Mouse (Mus musculus): ENCODE measurements around the gene Nod2. TPM values are rescaled to one million over a fixed set of nuclear protein-coding genes. Genes with fewer than 3 reads are reported as not detected.
A peak's percentile ranks its signal among the peaks of the same experiment; 100 is the strongest.

Nod2 gene
- total RNA-seq (2021), result 1 to 10 TPM; 1.3 TPM
- long read RNA-seq, experiment 1, result 0 reads
- long read RNA-seq, experiment 2, partial matches to known transcripts, result 0 of 1 reads
- long read RNA-seq, experiment 2, other reads (novel, unspliced or antisense), result 1 of 1 reads

DNA sequence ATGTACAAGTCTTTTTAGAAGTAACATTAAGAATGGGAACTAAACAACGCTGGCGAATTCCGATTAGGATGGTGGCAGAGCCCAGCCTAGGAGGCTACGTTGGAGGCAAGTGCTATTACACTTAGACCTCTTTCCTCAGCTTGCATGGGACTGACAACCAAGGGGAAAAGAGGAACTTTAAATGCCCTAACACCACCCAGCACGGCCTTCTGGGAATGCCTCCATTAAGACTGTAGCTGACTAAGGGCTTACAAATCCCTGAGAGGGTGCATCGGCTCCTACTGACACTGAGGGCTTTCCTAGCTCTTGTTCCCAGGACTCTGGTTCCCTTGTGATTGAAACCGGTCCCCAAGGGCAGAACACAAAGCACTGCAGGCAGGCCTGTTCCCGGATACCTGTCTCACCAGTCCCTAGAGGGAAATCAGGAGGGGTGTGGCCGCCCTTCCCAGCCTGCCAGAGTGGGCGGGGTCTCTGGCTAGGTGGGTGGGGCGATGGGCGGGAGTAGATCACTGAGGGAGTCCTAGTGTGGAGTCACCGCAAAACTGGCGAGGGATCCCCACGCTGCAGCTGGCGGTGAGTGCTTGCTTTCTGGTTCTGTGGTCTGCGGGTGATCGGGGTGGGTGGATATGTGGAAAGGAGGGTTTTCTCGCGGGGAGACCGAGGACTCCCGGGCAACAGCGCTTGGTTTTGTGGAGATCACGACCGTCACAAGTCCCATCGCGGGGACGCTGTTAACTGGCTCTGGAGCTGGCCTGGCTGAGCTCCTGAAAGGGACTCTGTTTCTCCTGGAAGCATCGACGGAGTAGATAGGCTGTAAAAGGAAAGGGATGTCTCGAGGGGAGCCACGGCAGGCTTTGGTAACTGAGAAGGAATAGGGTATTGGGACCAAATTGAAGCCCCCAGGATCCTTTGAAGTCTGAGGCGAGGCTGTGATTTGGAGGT lies at the start of gene Nod2:
Nod2 (plus strand) TSS at position 479 of the 942 bp plus-strand sequence.
- DNase-seq (ENCODE audit: low spot score in 2 of 2), result peak; percentile 44 to 58

DNA sequence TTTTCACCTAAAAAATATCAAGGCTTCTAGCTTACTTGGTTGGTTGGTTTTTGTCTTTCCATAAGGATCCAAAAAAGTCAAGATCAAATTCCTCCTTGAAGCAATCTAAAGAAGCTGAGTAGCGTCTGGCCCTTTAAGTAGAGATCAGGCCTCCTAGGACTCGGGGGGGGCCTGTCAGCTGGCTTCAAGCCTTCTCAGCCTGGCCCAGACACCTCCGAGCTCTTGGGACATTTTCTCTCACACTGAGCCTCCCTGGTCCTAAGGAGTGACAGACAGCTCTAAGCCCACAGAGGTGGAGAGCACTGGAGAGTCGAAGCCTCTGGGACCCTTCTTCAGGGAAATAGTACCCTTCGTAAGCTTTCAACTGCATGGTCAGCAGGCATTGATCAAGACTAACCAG lies 48.5 kb upstream of the Nod2 start:
- no peak for DNase-seq (ENCODE audit: low spot score in 2 of 2)

DNA sequence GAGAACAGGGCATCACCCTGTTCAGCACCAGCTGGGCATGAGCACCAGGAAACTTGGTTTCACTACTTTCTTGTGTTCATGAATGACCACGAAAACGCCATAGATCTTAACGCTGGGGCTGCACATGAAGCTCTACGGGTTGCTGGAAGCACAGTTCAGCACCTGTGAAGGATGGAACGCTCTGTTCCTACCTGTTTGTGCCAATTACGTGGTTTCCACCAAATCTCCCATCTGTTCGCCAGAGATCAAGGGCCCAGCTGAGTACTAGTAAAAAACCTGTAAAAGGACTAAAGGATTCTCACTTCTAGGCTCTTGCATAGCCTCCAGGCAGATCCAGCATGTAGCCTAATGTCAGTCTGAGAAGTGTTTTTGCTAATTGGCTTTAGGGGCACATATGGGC lies 47.6 kb upstream of the Nod2 start:
- DNase-seq (ENCODE audit: low spot score in 2 of 2), result no peak

DNA sequence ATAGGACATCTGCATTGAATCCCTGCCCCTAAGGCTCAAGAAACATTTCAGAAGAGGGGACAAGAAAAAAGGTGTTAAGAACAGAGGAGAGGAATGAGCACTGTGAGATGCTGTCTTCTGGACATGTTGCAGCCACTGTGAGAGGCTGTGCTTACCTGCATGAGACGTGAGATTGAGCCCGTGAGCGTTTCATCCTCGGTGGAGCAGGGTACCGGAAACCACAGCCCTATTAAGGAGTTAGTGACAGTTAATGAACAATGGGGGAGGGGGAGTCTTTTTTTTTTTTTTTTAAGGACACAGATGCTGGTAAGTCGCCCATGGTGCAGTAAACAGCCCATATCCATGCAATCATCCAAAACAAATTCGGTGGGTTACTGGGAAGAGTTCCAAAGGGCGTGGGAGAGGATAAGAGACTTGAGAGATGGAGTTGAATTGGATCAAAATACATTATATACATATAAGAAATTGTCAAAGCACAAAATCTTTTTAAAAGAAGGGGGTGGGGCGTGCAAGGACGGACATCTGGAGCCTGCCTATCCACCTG lies 43.6 kb upstream of the Nod2 start:
- DNase-seq (ENCODE audit: low spot score in 2 of 2), result no peak

DNA sequence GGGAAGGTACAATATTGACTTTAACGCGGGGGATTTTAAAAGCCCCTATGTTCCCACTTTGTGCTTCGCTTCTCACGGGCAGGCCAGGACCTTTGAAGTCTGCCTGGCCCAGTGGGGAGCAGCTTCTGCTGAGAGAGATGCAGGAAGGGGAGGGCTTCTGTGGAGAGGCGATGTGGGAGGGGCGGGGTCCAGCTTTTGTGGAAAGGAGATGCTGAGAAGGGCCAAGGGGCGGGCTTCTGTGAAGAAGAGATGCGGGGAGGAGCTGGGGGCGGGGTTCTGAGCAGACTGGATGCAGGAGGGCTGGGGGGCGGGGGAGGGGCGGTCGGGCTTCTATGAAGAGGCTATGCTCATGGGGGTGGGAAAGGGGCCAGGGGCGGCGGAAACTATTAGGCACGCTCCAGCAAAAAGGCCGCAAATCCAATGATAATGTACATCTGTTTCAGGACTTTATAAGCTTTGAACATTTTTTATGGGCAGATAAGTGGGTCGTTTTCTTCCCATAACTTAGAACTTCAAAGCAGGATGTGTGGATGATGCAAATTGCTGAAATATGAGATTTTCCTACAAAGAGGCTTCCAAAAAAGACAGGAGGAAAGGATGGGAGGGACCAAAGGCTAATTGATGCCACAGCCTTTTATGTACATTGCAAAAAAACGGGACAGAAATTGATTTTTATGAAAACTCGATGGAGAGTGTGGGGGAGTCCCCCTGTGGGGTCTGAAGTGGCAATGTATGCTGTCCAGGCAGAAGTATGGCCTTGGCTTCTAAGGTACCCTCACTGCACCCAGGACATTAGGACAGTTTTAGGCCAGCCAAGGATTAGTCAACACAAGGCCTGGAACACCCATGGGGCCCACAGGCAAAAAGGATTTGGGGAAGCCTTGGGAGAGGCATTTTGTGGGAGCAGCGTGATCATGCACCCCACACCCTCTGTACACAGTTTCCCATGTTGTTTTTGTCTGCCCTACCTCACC lies 42.8 kb upstream of the Nod2 start:
- DNase-seq (ENCODE audit: low spot score in 2 of 2), result peak; percentile 66 to 78

DNA sequence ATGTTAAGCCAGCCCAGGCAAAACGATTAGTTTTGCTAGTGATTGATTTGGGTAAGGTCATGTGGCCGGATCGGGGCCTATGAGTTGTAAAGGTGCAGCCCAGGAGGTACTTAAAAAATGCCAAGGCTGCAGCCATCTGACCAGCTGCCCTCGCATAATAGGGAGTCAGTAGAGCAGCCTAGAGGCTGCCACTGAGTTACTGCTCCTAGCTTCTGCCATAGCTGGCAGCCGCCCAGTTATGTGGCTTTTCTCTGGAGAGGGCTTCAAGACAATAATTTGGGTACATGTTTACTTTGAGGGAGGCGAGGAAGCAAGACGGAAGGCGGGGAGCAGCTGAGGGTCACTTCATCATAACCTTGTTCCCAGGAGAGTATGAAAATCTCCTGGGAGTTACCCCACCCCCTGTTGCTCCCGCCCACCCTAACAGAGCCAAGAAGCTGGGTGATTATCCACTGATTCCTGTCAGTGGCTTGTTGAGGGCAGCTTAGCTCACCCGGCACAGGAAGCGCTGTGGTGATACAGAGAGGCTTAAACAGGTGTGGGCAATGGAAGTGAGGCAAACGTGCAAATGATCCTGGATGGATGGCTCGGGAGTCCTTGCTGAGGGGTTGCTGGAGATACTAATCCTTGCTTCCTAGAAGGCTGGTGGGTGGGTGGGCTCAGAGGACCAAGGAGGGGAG lies 41.6 kb upstream of the Nod2 start:
- no peak for DNase-seq (ENCODE audit: low spot score in 2 of 2)

DNA sequence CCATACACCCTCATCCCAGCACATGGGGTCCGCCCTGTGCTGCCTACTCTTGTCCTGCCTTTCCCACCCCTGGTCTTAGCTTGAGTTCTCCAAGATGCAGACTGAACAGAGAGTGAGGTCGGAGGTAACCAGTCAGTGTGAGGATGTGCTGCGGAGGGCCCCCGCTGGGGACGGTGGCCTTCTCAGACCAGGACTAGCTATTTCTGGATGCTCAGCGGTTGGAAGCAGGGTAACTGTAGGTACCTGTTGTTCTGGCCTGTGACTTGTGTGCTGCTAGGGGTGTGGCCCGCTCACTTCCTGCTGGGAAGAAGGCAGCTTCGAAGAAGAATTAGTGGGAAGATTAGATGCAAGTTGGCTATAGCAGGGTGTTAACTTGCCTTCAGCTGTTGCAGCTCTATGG lies 38.1 kb upstream of the Nod2 start:
- no peak for DNase-seq (ENCODE audit: low spot score in 2 of 2)

DNA sequence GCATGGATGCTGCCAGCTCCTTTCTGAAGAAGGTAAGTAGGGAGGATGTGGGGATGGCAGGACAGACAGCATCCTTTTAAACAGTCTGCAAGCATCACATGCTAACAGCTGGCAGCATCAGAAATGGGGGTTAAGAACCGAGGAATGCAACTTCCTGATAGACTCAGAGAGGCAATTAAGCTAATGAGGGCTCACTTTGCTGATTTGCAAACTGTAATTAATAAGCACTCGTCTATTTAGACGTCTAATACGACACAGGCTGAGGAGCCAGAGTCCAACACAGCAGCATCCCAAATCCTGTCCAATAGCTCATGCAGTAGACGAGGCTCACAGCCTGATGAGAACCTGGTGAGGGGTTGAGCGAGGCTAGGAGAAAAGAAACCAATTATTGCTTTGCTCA lies 36.8 kb upstream of the Nod2 start:
- DNase-seq (ENCODE audit: low spot score in 2 of 2), result no peak

DNA sequence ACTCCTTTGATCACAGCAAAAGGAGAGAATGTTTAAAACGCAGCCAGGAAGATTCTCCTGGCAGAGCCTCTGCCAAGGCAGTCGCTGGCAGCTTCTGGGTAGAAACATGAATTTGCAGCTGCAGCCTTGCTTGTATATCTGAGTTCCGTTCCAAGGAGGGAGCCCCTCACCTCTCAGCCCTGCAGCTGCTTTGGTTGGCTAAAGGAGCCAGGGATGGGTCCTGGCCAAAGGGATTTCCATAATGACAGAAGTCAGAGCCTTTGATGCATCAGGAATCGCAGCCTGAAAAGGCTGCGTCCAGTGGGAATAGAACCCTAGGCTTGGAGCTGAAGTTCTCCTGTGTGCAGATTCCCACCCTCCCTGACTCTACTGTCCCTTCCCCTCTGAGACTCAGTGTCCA lies 32.1 kb upstream of the Nod2 start:
- DNase-seq (ENCODE audit: low spot score in 2 of 2), result no peak

DNA sequence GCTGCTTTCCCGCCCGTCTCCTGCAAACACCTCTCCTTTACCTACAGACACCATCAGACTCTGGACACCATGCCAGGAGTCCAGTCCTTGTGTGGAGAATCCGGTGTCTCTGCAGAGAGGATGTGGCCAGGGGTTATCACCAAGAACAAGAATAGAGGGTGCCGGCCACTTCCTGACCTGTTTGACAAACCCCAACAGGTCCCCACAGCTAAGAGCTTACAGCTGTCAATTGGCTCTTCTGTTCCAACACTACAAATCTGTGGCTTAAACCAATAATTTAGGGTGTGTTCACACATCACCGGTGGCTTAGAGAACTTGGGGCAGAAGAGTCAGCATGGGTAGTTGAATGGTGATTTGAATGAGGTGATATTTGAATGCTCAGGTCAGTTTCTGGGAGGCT lies 28.5 kb upstream of the Nod2 start:
- DNase-seq (ENCODE audit: low spot score in 2 of 2), result no peak

DNA sequence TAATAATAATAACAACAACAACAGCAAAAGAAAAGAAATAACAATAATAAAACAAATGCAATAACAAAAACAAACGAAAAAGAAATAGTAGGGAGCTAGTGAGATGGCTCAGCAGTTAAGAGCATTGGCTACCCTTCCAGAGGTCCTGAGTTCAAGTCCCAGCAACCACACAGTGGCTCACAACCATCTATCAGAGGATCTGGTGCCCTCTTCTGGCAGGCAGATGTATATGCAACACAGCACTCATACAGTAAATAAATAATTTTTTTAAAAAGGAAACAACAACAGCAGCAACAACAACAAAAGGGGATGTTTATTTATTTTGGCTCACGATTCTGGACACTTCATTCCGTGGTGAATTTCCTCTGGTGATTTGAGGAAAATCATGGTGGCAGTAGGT lies 27.6 kb upstream of the Nod2 start:
- no peak for DNase-seq (ENCODE audit: low spot score in 2 of 2)

DNA sequence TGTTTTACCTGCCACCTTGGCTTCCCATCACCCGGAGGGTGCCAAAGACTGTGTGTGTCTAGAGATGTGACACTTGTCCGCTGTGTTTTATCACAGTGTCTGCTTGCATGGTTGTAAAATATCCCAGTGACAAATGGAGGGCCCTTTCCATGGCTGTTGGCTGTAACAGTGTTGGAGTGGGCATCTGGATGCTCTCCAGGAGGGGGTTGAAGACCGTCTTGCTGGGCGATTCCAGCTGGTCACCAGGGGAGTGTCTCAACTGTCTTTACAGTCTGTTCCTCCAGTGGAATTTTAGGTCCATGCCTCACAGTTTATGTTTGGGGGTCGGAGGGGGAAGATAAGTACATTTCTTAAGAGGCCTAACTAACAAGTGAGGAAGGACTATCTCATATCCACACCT lies 26.2 kb upstream of the Nod2 start:
- DNase-seq (ENCODE audit: low spot score in 2 of 2), result no peak

DNA sequence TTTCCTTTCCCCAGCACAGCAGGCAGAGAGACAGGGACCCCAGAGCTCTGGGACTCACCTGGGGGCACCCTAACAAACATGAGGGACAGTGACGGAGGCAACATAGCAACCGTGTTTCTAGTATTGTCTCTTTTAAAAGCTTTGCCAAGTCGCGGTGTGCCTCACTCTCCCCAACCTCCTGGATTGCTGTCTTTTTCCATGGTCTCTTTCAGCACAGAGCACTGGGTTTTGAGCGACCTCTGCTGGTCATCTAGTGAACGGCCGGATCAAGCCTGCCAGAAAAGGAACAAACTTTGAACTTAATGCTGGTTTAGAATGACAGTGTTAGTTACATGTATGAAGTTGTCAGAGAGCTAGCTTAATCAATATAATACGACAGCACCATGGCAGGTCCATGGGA lies 25.7 kb upstream of the Nod2 start:
- peak; percentile 56 to 71 for DNase-seq (ENCODE audit: low spot score in 2 of 2)

DNA sequence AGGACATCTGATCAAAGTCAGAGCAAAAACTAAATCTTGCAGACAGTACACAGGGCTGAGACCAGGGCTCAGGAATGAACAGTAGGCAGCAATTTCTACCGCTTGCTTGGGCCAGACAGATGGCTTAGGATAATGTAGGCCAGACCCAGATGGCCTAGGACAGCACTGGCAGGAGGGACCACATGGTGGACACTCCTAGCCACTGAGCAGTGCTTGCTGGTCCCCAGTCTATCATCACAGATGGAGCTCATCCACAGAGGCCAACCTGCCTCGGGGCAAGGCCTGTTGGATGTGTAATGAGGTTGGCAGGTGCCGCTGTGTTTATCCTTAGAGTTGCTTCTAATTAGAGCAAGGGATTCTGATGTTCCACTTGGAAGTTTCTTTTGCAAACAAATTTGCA lies 23.8 kb upstream of the Nod2 start:
- no peak for DNase-seq (ENCODE audit: low spot score in 2 of 2)

DNA sequence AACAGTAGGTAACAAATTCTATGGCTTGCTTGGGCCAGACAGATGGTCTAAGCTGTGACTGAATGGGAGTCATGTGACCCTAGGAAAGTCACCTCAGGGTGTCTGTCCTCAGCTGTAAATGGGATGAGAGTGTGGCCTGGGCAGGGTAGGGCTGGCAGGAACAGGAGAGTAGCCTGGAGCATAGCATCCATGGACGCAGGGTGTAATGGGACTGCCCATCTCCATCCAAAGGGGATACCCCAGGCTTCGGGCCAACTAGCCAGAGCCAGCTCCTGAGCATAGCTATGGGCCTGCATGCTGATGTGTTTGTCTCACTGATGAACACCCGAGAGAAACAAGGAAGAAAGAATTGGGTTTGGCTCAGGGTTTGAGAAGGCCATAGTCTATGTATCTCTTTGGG lies 22.8 kb upstream of the Nod2 start:
- no peak for DNase-seq (ENCODE audit: low spot score in 2 of 2)

DNA sequence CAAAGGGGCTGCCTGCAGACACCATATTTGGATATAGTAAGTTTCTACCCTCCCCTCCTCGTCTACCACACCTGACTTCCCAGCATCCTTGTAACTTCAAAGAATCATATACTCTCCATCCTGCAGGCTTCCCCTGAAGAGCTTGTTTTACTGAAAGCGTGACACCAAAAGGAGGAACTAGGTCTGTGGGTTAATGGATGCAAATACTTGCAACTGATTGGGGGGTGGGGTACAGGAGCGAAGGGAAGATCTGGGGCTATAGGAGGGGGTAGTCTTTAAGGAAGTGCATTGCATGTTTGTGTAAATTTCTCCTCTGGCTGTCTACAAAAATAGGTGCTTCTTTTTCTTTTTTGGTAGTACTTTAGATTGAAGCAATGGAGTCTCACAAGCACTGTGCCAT lies 20.7 kb upstream of the Nod2 start:
- no peak for DNase-seq (ENCODE audit: low spot score in 2 of 2)

DNA sequence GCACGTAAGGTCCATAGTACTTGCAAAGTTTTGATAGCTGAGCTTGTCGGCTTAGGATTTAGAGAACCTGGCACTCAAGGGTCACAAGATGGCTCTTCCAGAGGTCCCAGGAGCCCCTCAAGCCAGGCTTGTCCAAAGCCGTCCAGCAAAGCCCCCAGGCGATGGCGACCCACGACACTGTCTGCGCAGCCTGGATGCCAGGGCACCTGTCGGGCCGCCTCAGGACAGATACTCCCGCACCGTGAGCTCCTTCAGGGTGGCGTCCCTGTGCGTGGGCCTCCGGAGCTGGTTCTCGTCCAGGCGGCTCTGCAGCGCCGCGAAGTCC lies 20.2 kb upstream of the Nod2 start:
- DNase-seq (ENCODE audit: low spot score in 2 of 2), result peak in 1 of 2 experiments; percentile 24

DNA sequence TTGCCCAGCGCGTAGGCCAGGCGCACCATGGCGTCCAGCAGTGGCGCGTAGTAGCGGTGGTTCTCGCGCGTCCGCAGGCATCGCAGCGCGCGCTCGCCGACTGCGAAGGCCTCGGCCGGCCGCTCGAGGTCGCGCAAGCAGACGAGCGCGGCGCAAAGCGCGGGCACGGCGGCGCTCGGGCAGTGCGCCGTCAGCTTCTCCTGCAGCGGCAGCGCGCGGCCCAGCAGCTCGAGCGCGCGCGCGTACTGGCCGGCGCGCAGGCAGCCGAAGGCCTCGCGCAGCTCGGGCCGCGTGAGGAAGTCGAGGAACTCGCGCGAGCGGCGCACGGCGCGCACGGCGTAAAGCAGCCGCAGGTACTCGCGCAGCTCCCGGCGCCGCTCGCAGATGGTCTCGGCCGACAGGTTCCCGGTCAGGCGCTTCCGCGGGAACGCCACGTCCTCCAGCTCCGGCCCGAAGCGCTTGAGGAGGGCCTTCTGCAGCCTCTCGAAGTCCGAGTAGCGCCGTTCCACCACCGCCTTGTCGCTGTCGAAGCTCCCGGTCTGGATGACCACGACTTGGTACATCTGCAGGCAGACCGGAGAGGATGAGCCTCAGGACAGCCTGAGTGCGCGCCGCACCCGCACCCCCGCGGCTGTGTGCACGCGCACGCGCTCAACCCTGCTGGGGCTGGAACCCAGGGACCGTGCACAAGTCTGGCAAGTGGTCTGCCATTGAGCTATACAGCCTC lies 19.7 kb upstream of the Nod2 start:
- peak; percentile 55 to 80 for DNase-seq (ENCODE audit: low spot score in 2 of 2)

DNA sequence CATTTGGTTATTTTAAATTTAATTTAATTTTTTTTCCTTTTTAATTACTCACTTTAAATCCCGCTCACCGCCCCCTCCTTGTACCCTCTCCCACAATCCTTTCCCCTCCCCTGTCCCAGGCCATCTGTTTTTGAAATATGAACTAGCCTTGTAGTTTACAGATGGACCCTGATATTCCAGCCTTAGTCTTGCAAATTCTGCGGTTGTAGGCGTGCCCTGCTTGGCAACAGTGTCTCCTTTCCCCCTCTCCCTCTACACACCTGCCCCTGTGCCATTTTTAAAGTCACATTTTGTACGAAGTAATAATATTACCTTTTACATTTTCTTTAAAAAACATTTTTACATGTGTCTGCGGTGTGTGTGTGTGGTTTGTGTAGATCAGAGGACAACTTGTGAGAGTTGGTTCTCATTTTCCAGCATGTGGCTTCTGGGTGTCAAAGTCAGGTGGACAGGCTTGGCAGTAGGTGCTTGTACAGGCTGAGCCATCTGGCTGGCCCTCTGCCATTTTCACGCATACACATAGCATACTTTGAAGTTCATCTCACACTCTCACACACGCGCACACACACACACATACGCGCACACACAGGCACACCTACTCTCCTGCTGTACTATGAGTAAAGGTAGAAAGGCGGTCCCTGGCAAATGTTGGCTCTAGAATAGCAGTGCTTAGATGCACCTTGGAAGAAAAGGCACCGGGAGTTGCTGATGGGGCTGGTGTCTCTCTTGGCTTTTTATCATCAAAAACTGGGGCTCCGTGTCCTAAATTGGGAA lies 18.9 kb upstream of the Nod2 start:
- no peak for DNase-seq (ENCODE audit: low spot score in 2 of 2)

DNA sequence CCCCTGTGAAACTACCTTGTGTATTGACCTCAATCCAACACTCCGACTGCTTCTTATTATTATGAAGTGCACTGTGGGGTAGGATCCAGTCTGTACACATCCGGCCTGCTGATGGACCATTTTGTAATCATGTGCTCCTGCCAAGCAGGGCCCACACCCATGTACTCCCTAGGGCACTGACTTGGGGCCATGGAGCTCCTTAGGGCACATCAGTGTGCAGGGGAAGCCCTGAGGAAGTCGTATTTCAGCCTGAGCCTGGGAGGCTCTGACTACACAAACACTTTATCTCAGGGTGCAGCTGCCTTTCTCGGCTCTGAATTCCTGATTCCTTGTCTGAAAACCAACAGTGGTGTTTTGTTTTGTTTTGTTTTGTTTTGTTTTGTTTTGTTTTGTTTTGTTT lies 16.9 kb upstream of the Nod2 start:
- no peak for DNase-seq (ENCODE audit: low spot score in 2 of 2)
